Mouse (Mus musculus): Measurements from ENCODE around the gene Son.

The Son gene

GRCm38 (mm10) chr16:91688619-91689334, 41.5 kb downstream of the Son start, which contains the start of gene Donson:
Donson (minus strand) TSS chr16:91688770.
- DNase-seq = peak; percentile 89 to 90

GRCm38 (mm10) chr16:91689791-91690190, 42.5 kb downstream of the Son start:
- no peak for DNase-seq

- peak; percentile 27 to 34 for DNase-seq
Observed at GRCm38 (mm10) chr16:91694455-91695084, 47.3 kb downstream of the Son start.

- DNase-seq = no peak
Observed at GRCm38 (mm10) chr16:91695108-91695755, 47.9 kb downstream of the Son start.

- DNase-seq = no peak
Observed at GRCm38 (mm10) chr16:91698995-91699394, 51.7 kb downstream of the Son start.

GRCm38 (mm10) chr16:91701908-91702307, 54.6 kb downstream of the Son start:
- DNase-seq = no peak

GRCm38 (mm10) chr16:91702771-91703188, 55.5 kb downstream of the Son start:
- DNase-seq = no peak

GRCm38 (mm10) chr16:91704603-91705340, 57.5 kb downstream of the Son start:
- DNase-seq = no peak

GRCm38 (mm10) chr16:91710241-91710640, 62.9 kb downstream of the Son start:
- DNase-seq = no peak

- no peak for DNase-seq
Observed at GRCm38 (mm10) chr16:91716927-91717349, 69.6 kb downstream of the Son start.

- no peak for DNase-seq
Observed at GRCm38 (mm10) chr16:91717399-91717798, 70.1 kb downstream of the Son start.

- DNase-seq = peak in 1 of 2 experiments; percentile 28
Observed at GRCm38 (mm10) chr16:91724247-91724646, 76.9 kb downstream of the Son start.

GRCm38 (mm10) chr16:91727433-91727832, 80.1 kb downstream of the Son start:
- no peak for DNase-seq

- DNase-seq = peak; percentile 89 to 95
Observed at GRCm38 (mm10) chr16:91728123-91729065, 81.1 kb downstream of the Son start, which contains the start of gene Cryzl1. Cryzl1 (minus strand) TSS chr16:91728975.
